Mouse (Mus musculus): ENCODE measurements around the gene Crygd.
"Not testable (repeated sequence)": the region's sequence is repeated elsewhere in the genome, so short reads cannot be mapped to it uniquely, and the experiment has no call there.

Crygd gene

GRCm38 (mm10) chr1:65063352-65063751 is at the start of gene Crygd:
Gene Crygd, minus strand, starts transcription at chr1:65063452.
- DNase-seq (ENCODE audit: low spot score), result no peak

GRCm38 (mm10) chr1:65112807-65113196 is 49.5 kb upstream of the Crygd start:
- no peak for DNase-seq (ENCODE audit: low spot score)

GRCm38 (mm10) chr1:65112031-65112806 is 49.0 kb upstream of the Crygd start:
- DNase-seq (ENCODE audit: low spot score), result peak; percentile 74

GRCm38 (mm10) chr1:65109756-65110435 is 46.6 kb upstream of the Crygd start:
- no peak for DNase-seq (ENCODE audit: low spot score)

- DNase-seq (ENCODE audit: low spot score), result no peak
These were observed 45.9 kb upstream of the Crygd start for GRCm38 (mm10) chr1:65109196-65109595.

- DNase-seq (ENCODE audit: low spot score), result no peak
These were observed 44.5 kb upstream of the Crygd start for GRCm38 (mm10) chr1:65107654-65108279.

- no peak for DNase-seq (ENCODE audit: low spot score)
These were observed 40.0 kb upstream of the Crygd start, which contains the start of gene Cryga for GRCm38 (mm10) chr1:65103273-65103672. Gene Cryga, minus strand, starts transcription at chr1:65103373.

GRCm38 (mm10) chr1:65096953-65097352 is 33.7 kb upstream of the Crygd start:
- no peak for DNase-seq (ENCODE audit: low spot score)

GRCm38 (mm10) chr1:65091566-65091965 is 28.3 kb upstream of the Crygd start:
- DNase-seq (ENCODE audit: low spot score), result no peak

GRCm38 (mm10) chr1:65090370-65090769 is 27.1 kb upstream of the Crygd start:
- peak; percentile 31 for DNase-seq (ENCODE audit: low spot score)

GRCm38 (mm10) chr1:65088567-65089356 is 25.5 kb upstream of the Crygd start:
- no peak for DNase-seq (ENCODE audit: low spot score)

GRCm38 (mm10) chr1:65082188-65082587 is 18.9 kb upstream of the Crygd start, which contains the start of gene Crygb:
Gene Crygb, minus strand, starts transcription at chr1:65082288.
- no peak for DNase-seq (ENCODE audit: low spot score)

GRCm38 (mm10) chr1:65075607-65076006 is 12.4 kb upstream of the Crygd start:
- DNase-seq (ENCODE audit: low spot score), result no peak

GRCm38 (mm10) chr1:65073589-65073988 is 10.3 kb upstream of the Crygd start, which contains the start of gene Crygc:
Gene Crygc, minus strand, starts transcription at chr1:65073689.
- DNase-seq (ENCODE audit: low spot score), result no peak

- no peak for DNase-seq (ENCODE audit: low spot score)
These were observed 4.6 kb upstream of the Crygd start for GRCm38 (mm10) chr1:65067842-65068241.

- DNase-seq (ENCODE audit: low spot score), result no peak
These were observed 949 bp upstream of the Crygd start for GRCm38 (mm10) chr1:65064201-65064600.

- no peak for DNase-seq (ENCODE audit: low spot score)
These were observed 11.1 kb downstream of the Crygd start for GRCm38 (mm10) chr1:65052140-65052539.

GRCm38 (mm10) chr1:65051696-65052095 is 11.6 kb downstream of the Crygd start:
- DNase-seq (ENCODE audit: low spot score), result no peak

- DNase-seq (ENCODE audit: low spot score), result not testable (repeated sequence)
These were observed 12.3 kb downstream of the Crygd start, which contains the start of gene Cryge for GRCm38 (mm10) chr1:65050952-65051351. Gene Cryge, minus strand, starts transcription at chr1:65051149.

- DNase-seq (ENCODE audit: low spot score), result no peak
These were observed 14.5 kb downstream of the Crygd start for GRCm38 (mm10) chr1:65048781-65049180.

GRCm38 (mm10) chr1:65046401-65047109 is 16.7 kb downstream of the Crygd start:
- peak; percentile 33 for DNase-seq (ENCODE audit: low spot score)
